Mouse (Mus musculus): ENCODE results near the gene Ankrd34a. TPM values are rescaled to one million over a fixed set of nuclear protein-coding genes. Genes with fewer than 3 reads are reported as not detected.

The Ankrd34a gene
- polyA plus RNA-seq, 1 experiment from 2014 or later = 1.9 TPM

- Histone ChIP-seq H3K36me3 (ENCODE audit: control insufficient read depth, insufficient read depth, low read length) (peaks cover 6% of the 10 kb centered on the region; the same call in 1 of the 2 replicates), H3K9ac (ENCODE audit: low read length) (no peak overlapping the region), H3K27me3 (ENCODE audit: control insufficient read depth, insufficient read depth, low read length) (no peaks in the 10 kb centered on the region), H3K9me3 (ENCODE audit: control insufficient read depth, low read length) (no peaks in the 10 kb centered on the region), H3K27ac (ENCODE audit: low read depth, low read length) (no peak overlapping the region), H3K4me3 (ENCODE audit: low read depth, low read length) (0 out of 2 replicates have a peak overlapping the region, but pooled peaks have one; percentile 65), H3K4me2 (ENCODE audit: low read depth, low read length, severe bottlenecking) (peak overlapping the region; percentile 86; the same call in 1 of the 2 replicates), H3K4me1 (replicated peaks; ENCODE audit: control insufficient read depth, insufficient read depth, low read length) (peaks cover 7% of the 10 kb centered on the region; the same call in 1 of the 2 replicates)
- no peak for DNase-seq (ENCODE audit: low spot score)
- WGBS = 93% methylated on average over 23 of the region's 23 CpGs
- ATAC-seq (replicated peaks; ENCODE audit: low FRiP score) = no peak
Observed at GRCm38 (mm10) chr3:96559911-96560850, 36.3 kb upstream of the Ankrd34a start.

DNA sequence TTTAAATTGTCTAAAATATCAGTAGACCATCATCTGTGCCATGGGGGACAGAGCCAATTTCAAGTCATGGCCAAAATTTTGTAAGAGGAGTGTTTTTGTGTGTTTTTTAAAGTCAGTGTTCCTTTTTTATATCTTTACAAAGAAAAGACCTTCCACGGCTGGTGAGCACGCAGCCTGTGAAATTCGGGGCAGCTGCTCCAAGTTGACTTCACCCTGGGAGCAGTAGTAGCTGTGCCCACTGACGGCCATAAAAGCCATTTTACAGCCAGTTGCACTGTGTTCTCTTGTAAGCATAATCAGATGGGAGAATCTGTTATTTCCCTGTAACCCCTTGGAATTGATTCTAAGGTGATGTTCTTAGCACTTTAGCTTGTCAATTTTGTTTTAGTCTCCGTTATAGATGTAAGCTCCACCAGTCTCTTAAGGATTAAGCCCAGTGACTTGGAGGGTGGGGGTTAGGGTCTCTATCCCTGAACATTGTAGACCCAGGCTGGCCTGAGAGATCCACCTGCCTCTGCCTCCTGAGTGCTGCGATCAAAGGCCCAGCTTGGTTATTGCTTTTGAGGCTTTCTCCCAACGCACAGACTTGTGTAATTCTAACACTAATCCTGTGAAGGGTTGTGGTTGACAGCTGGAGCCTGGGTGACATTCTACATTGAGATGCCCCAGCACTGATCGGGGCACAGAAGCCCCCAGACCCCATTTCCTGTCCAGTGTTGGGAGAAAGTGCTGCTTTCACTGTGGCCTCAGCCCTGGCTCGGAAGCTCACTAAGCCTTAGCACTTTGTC is 35.4 kb upstream of the Ankrd34a start:
- Histone ChIP-seq H3K36me3 (ENCODE audit: control insufficient read depth, insufficient read depth, low read length) (peaks cover 6% of the 10 kb centered on the region; the same call in 1 of the 2 replicates), H3K9me3 (ENCODE audit: control insufficient read depth, low read length) (no peaks in the 10 kb centered on the region), H3K4me2 (ENCODE audit: low read depth, low read length, severe bottlenecking) (no peak overlapping the region), H3K4me3 (ENCODE audit: low read depth, low read length) (no peak overlapping the region), H3K9ac (ENCODE audit: low read length) (no peak overlapping the region), H3K27me3 (ENCODE audit: control insufficient read depth, insufficient read depth, low read length) (no peaks in the 10 kb centered on the region), H3K4me1 (replicated peaks; ENCODE audit: control insufficient read depth, insufficient read depth, low read length) (peaks cover 7% of the 10 kb centered on the region; the same call in 1 of the 2 replicates), H3K27ac (ENCODE audit: low read depth, low read length) (no peak overlapping the region)
- DNase-seq (ENCODE audit: low spot score) (no peak), ATAC-seq (replicated peaks; ENCODE audit: low FRiP score) (no peak)
- WGBS = 92% methylated on average over 9 of the region's 9 CpGs

DNA sequence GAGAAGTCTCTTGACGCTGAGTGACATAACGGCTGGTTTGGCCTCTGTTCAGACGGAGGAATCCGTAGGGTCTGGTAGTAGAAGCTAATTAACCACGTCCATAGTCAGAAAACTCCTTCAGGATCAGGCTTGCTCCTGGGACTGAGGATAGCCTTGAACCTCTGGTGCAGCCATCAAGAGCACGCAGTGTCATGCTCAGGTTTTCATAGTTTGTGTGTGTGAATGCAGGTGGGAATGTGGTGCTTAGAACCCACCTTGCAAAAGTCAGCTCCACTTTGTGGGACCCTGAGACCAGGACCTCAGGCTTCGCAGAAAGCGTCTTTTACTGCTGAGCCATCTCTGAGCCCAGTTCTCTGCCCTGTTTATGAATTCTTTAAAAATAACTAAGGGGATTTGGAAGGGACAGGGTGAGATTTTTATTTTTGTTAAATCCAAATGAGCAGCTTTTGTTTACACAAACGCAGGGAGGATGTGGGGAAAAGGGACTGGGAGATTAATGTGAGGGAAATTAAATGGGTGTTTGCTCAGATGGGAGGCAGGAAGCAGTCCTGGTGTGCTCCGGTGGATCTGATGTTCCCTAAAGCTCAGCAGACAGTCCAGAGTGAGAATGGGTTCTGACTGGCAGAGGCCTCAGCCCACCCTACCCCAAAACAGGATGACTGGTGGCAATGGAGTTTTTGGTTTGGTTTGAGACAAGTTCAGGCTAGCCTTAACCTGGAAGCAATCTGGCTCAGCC is 34.3 kb upstream of the Ankrd34a start:
- Histone ChIP-seq H3K4me2 (ENCODE audit: low read depth, low read length, severe bottlenecking) (no peak overlapping the region), H3K27me3 (ENCODE audit: control insufficient read depth, insufficient read depth, low read length) (no peaks in the 10 kb centered on the region), H3K9me3 (ENCODE audit: control insufficient read depth, low read length) (no peaks in the 10 kb centered on the region), H3K27ac (ENCODE audit: low read depth, low read length) (no peak overlapping the region), H3K4me3 (ENCODE audit: low read depth, low read length) (no peak overlapping the region), H3K4me1 (replicated peaks; ENCODE audit: control insufficient read depth, insufficient read depth, low read length) (peaks cover 5% of the 10 kb centered on the region; the same call in 1 of the 2 replicates), H3K36me3 (ENCODE audit: control insufficient read depth, insufficient read depth, low read length) (peaks cover 6% of the 10 kb centered on the region; the same call in 1 of the 2 replicates), H3K9ac (ENCODE audit: low read length) (no peak overlapping the region)
- 64% methylated on average over 10 of the region's 10 CpGs for WGBS
- DNase-seq (ENCODE audit: low spot score) (no peak), ATAC-seq (replicated peaks; ENCODE audit: low FRiP score) (no peak)

DNA sequence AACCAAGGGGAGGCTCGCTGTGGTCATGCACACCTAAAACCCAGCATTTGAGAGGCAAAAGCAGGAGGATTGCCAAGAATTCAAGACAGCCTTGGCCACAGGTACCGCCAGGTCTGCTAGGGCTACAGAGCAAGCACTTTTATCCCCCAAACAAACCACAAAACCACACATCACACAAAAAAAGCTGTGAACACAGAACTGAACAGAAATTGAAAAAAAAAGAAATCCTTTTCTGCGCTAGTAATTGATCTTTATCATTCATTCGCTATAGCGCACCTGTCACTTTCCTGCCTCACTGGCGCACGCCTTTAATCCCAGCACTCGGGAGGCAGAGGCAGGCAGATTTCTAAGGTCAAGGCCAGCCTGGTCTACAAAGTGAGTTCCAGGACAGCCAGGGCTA is 33.2 kb upstream of the Ankrd34a start:
- H3K27me3 ChIP-seq (ENCODE audit: control insufficient read depth, insufficient read depth, low read length) = no peaks in the 10 kb centered on the region
- H3K4me1 ChIP-seq (replicated peaks; ENCODE audit: control insufficient read depth, insufficient read depth, low read length) = peaks cover 5% of the 10 kb centered on the region; the same call in 1 of the 2 replicates
- no peak overlapping the region for H3K27ac ChIP-seq (ENCODE audit: low read depth, low read length)
- H3K9ac ChIP-seq (ENCODE audit: low read length) = no peak overlapping the region
- no peak for DNase-seq (ENCODE audit: low spot score)
- H3K4me3 ChIP-seq (ENCODE audit: low read depth, low read length) = no peak overlapping the region
- WGBS = 94% methylated on average over 8 of the region's 8 CpGs
- H3K9me3 ChIP-seq (ENCODE audit: control insufficient read depth, low read length) = no peaks in the 10 kb centered on the region
- H3K36me3 ChIP-seq (ENCODE audit: control insufficient read depth, insufficient read depth, low read length) = peaks cover 6% of the 10 kb centered on the region; the same call in 1 of the 2 replicates
- no peak overlapping the region for H3K4me2 ChIP-seq (ENCODE audit: low read depth, low read length, severe bottlenecking)
- ATAC-seq (replicated peaks; ENCODE audit: low FRiP score) = no peak

- WGBS = 78% methylated on average over 10 of the region's 10 CpGs
- H3K4me3 ChIP-seq (ENCODE audit: low read depth, low read length) = no peak overlapping the region
- no peaks in the 10 kb centered on the region for H3K9me3 ChIP-seq (ENCODE audit: control insufficient read depth, low read length)
- ATAC-seq (replicated peaks; ENCODE audit: low FRiP score) (no peak), DNase-seq (ENCODE audit: low spot score) (no peak)
- no peak overlapping the region for H3K27ac ChIP-seq (ENCODE audit: low read depth, low read length)
- no peaks in the 10 kb centered on the region for H3K27me3 ChIP-seq (ENCODE audit: control insufficient read depth, insufficient read depth, low read length)
- H3K9ac ChIP-seq (ENCODE audit: low read length) = no peak overlapping the region
- H3K4me2 ChIP-seq (ENCODE audit: low read depth, low read length, severe bottlenecking) = no peak overlapping the region
- H3K36me3 ChIP-seq (ENCODE audit: control insufficient read depth, insufficient read depth, low read length) = peaks cover 6% of the 10 kb centered on the region; the same call in 1 of the 2 replicates
- H3K4me1 ChIP-seq (replicated peaks; ENCODE audit: control insufficient read depth, insufficient read depth, low read length) = peaks cover 2% of the 10 kb centered on the region; the same call in 1 of the 2 replicates
Observed at GRCm38 (mm10) chr3:96563911-96564632, 32.4 kb upstream of the Ankrd34a start.

- H3K9me3 ChIP-seq (ENCODE audit: control insufficient read depth, low read length) = no peaks in the 10 kb centered on the region
- H3K9ac ChIP-seq (ENCODE audit: low read length) = no peak overlapping the region
- no peak overlapping the region for H3K27ac ChIP-seq (ENCODE audit: low read depth, low read length)
- H3K27me3 ChIP-seq (ENCODE audit: control insufficient read depth, insufficient read depth, low read length) = no peaks in the 10 kb centered on the region
- no peak overlapping the region for H3K4me3 ChIP-seq (ENCODE audit: low read depth, low read length)
- H3K4me2 ChIP-seq (ENCODE audit: low read depth, low read length, severe bottlenecking) = no peak overlapping the region
- no peak for ATAC-seq (replicated peaks; ENCODE audit: low FRiP score)
- H3K36me3 ChIP-seq (ENCODE audit: control insufficient read depth, insufficient read depth, low read length) = peaks cover 6% of the 10 kb centered on the region; the same call in 1 of the 2 replicates
- H3K4me1 ChIP-seq (replicated peaks; ENCODE audit: control insufficient read depth, insufficient read depth, low read length) = peaks cover 2% of the 10 kb centered on the region; the same call in 1 of the 2 replicates
- DNase-seq (ENCODE audit: low spot score) = no peak
- WGBS = 77% methylated on average over 7 of the region's 7 CpGs
Observed at GRCm38 (mm10) chr3:96564633-96565032, 31.8 kb upstream of the Ankrd34a start.

DNA sequence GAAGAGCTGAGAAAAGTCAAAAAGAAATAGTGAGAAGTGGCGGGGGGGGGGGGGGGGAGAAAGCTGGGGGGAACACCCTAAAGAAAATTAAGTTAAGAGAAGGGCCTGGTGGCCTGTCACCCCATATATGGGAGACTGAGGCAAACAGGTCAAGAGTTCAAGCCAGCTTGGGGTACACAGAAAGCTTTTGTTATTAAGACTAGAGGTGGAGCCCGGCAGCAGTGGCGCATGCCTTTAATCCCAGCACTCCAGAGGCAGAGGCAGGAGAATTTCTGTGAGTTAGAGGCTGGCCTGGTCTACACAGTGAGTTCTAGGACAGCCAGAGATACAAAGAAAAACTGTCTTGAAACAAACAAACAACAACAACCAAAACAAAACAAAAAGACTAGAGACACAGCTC is 31.3 kb upstream of the Ankrd34a start:
- H3K9me3 ChIP-seq (ENCODE audit: control insufficient read depth, low read length) = no peaks in the 10 kb centered on the region
- 94% methylated on average over 2 of the region's 3 CpGs for WGBS
- ATAC-seq (replicated peaks; ENCODE audit: low FRiP score) (no peak), DNase-seq (ENCODE audit: low spot score) (no peak)
- H3K36me3 ChIP-seq (ENCODE audit: control insufficient read depth, insufficient read depth, low read length) = peaks cover 4% of the 10 kb centered on the region; the same call in 1 of the 2 replicates
- no peaks in the 10 kb centered on the region for H3K27me3 ChIP-seq (ENCODE audit: control insufficient read depth, insufficient read depth, low read length)
- H3K27ac ChIP-seq (ENCODE audit: low read depth, low read length) = no peak overlapping the region
- H3K4me1 ChIP-seq (replicated peaks; ENCODE audit: control insufficient read depth, insufficient read depth, low read length) = no peaks in the 10 kb centered on the region; the same call in 1 of the 2 replicates
- no peak overlapping the region for H3K4me2 ChIP-seq (ENCODE audit: low read depth, low read length, severe bottlenecking)
- H3K4me3 ChIP-seq (ENCODE audit: low read depth, low read length) = no peak overlapping the region
- no peak overlapping the region for H3K9ac ChIP-seq (ENCODE audit: low read length)
